Mouse (Mus musculus) urinary bladder, postnatal 10 days (tissue): Measurements from ENCODE around the gene B3glct.

ENCODE experiments used
- DNase-seq: peaks from one replicate; pipeline ENCODE4 v3.0.0; 2022; ENCODE audit warnings: low spot score

The B3glct gene

GRCm38 (mm10) chr5:149678100-149678989 lies at the start of gene B3glct:
Gene B3glct, plus strand, starts transcription at chr5:149678230.
- peak; percentile 48 for DNase-seq

GRCm38 (mm10) chr5:149634409-149635035 lies 43.5 kb upstream of the B3glct start:
- no peak for DNase-seq

- DNase-seq: no peak
These were observed 42.5 kb upstream of the B3glct start for GRCm38 (mm10) chr5:149635556-149635955.

- DNase-seq: peak; percentile 92
These were observed 41.7 kb upstream of the B3glct start, which contains the start of gene Hsph1 for GRCm38 (mm10) chr5:149636075-149636920. Gene Hsph1, minus strand, starts transcription at chr5:149636376.

GRCm38 (mm10) chr5:149637306-149637705 lies 40.7 kb upstream of the B3glct start:
- no peak for DNase-seq

- DNase-seq: no peak
These were observed 36.6 kb upstream of the B3glct start for GRCm38 (mm10) chr5:149641277-149641892.

- DNase-seq: no peak
These were observed 35.7 kb upstream of the B3glct start for GRCm38 (mm10) chr5:149642366-149642765.

- DNase-seq: no peak
These were observed 35.1 kb upstream of the B3glct start for GRCm38 (mm10) chr5:149642783-149643509.

GRCm38 (mm10) chr5:149647367-149648115 lies 30.5 kb upstream of the B3glct start:
- no peak for DNase-seq

- no peak for DNase-seq
These were observed 29.8 kb upstream of the B3glct start for GRCm38 (mm10) chr5:149648196-149648595.

- no peak for DNase-seq
These were observed 29.1 kb upstream of the B3glct start for GRCm38 (mm10) chr5:149648895-149649406.

GRCm38 (mm10) chr5:149649499-149650178 lies 28.4 kb upstream of the B3glct start:
- DNase-seq: no peak

- DNase-seq: no peak
These were observed 27.9 kb upstream of the B3glct start for GRCm38 (mm10) chr5:149650179-149650553.

GRCm38 (mm10) chr5:149655636-149656035 lies 22.4 kb upstream of the B3glct start:
- DNase-seq: no peak

- DNase-seq: no peak
These were observed 20.0 kb upstream of the B3glct start for GRCm38 (mm10) chr5:149658022-149658421.

- DNase-seq: no peak
These were observed 19.2 kb upstream of the B3glct start for GRCm38 (mm10) chr5:149658741-149659413.

- no peak for DNase-seq
These were observed 18.6 kb upstream of the B3glct start for GRCm38 (mm10) chr5:149659414-149659780.

GRCm38 (mm10) chr5:149661428-149661827 lies 16.6 kb upstream of the B3glct start:
- DNase-seq: no peak

- DNase-seq: no peak
These were observed 15.1 kb upstream of the B3glct start for GRCm38 (mm10) chr5:149662980-149663379.
